Comparison of ENCODE assay signal across 13 mouse cellular contexts in the genomic region with DNA sequence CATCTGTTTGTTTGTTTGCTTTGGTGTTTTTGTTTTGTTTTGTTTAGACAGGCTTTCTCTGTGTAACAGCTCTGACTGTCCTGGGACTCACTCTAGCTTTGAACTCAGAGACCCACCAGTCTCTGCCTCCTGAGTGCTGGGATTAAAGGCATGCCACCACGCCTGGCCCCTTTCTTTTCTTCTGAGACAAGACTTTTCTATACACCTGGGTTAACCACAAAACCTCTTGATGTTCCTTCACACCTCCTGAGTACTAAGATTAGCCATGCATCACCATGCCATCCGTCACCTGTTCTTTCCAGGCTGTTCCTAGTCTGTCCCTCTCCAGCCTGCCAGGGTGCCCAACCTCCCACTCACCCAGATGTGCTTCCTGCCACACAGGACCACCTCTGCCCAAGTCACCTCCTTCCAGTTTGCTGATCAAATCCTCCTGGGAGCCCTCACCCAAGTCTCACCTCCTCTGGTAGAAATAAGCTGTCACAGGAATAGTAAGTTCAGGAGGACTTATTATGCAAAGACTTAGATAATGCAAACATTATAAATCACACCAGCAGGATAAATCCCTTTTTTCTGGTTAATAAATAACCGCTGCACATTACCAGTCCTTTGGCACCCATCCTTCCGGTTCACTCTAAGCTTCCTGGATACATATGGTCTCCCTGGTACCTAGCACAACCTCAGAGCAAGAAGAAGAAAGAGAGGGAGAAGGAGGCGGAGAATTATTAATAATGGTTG.
DNase-seq lines count a peak whose midpoint lies in the region; ATAC-seq and TF ChIP-seq lines count a peak whose summit lies in the region.
"Had no signal": no experiment of that assay in that cellular context is flagged by ENCODE, and none has a peak within 500 bp of the region (broad histone marks: within the 10 kb centered on the region; RNA-seq: fewer than 3 reads in every experiment).

No protein-coding gene starts in this region.

- no peak for TF ChIP-seq POLR2A in lung, adult 2 months (IDR thresholded peaks at IDR 0.05; ENCODE audit: borderline replicate concordance, extremely low read depth, low read depth, low read length)

- H3K9me3 ChIP-seq in lung, embryonic 14.5 days (ENCODE audit: low read depth, low read length) = no peaks in the 10 kb centered on the region
- H3K9me3 ChIP-seq in intestine, embryonic 15.5 days = no peaks in the 10 kb centered on the region
- H3K9me3 ChIP-seq: heart, embryonic 15.5 days; hindbrain, embryonic 15.5 days had no signal

- no peaks in the 10 kb centered on the region for H3K27me3 ChIP-seq in lung, embryonic 14.5 days (ENCODE audit: insufficient read depth, low read length)
- no peaks in the 10 kb centered on the region for H3K27me3 ChIP-seq in intestine, embryonic 15.5 days (replicated peaks)
- H3K27me3 ChIP-seq: heart, embryonic 15.5 days; hindbrain, embryonic 15.5 days had no signal

- H3K27ac ChIP-seq in lung, embryonic 14.5 days (ENCODE audit: low read depth) = peak overlapping the region; percentile 47; the same call in 1 of the 2 replicates
- 0 out of 2 replicates have a peak overlapping the region, but pooled peaks have one; percentile 1 for H3K27ac ChIP-seq in intestine, embryonic 15.5 days
- H3K27ac ChIP-seq: heart, embryonic 15.5 days; hindbrain, embryonic 15.5 days had no signal

- intact Hi-C loops in heart, postnatal 14 days (cut with DNase I) = no loop called here

- no peak overlapping the region for H3K9ac ChIP-seq in lung, embryonic 14.5 days
- no peak overlapping the region for H3K9ac ChIP-seq in intestine, embryonic 15.5 days
- H3K9ac ChIP-seq: heart, embryonic 15.5 days; hindbrain, embryonic 15.5 days had no signal

- H3K4me1 ChIP-seq in lung, embryonic 14.5 days (ENCODE audit: insufficient read depth) = peaks cover 18% of the 10 kb centered on the region
- no peaks in the 10 kb centered on the region; the same call in 1 of the 2 replicates for H3K4me1 ChIP-seq in lung, adult 2 months (ENCODE audit: control insufficient read depth, insufficient read depth, low read length)
- H3K4me1 ChIP-seq in intestine, embryonic 15.5 days (replicated peaks) = peaks cover 25% of the 10 kb centered on the region

- 65% methylated on average over 5 of the region's 5 CpGs for WGBS in lung, embryonic 14.5 days
- 69% methylated on average over 5 of the region's 5 CpGs for WGBS in lung, adult 2 months
- WGBS in intestine, embryonic 15.5 days = 60% methylated on average over 5 of the region's 5 CpGs

- no peaks in the 10 kb centered on the region for H3K36me3 ChIP-seq in lung, embryonic 14.5 days (ENCODE audit: insufficient read depth)
- no peaks in the 10 kb centered on the region for H3K36me3 ChIP-seq in intestine, embryonic 15.5 days
- H3K36me3 ChIP-seq: heart, embryonic 15.5 days; hindbrain, embryonic 15.5 days had no signal

- no peak overlapping the region for H3K4me2 ChIP-seq in lung, embryonic 14.5 days
- peak overlapping the region; percentile 30; the same call in 1 of the 2 replicates for H3K4me2 ChIP-seq in intestine, embryonic 15.5 days (replicated peaks)
- H3K4me2 ChIP-seq: heart, embryonic 15.5 days; hindbrain, embryonic 15.5 days had no signal

- no peak for TF ChIP-seq CTCF in lung, embryonic 14.5 days (IDR thresholded peaks at IDR 0.05; ENCODE audit: low read depth)
- no peak for TF ChIP-seq CTCF in lung, adult 2 months (IDR thresholded peaks at IDR 0.05; ENCODE audit: insufficient read depth, low read length)

- ATAC-seq in lung, embryonic 14.5 days (ENCODE audit: insufficient read depth) = no peak
- ATAC-seq in intestine, embryonic 15.5 days = peak; percentile 69

- no peak overlapping the region for H3K4me3 ChIP-seq in lung, embryonic 14.5 days (ENCODE audit: low read depth, low read length)
- no peak overlapping the region for H3K4me3 ChIP-seq in lung, adult 2 months (replicated peaks; ENCODE audit: extremely low read depth, low read depth, low read length)
- no peak overlapping the region for H3K4me3 ChIP-seq in intestine, embryonic 15.5 days (replicated peaks)
- H3K4me3 ChIP-seq: heart, embryonic 15.5 days; hindbrain, embryonic 15.5 days; myocyte had no signal

- no peak for DNase-seq in lung, embryonic 14.5 days
- no peak for DNase-seq in lung, adult 2 months
- peak; percentile 36 for DNase-seq in T-cell, adult 2 months (ENCODE audit: low spot score)
- peak; percentile 46 for DNase-seq in thymus, postnatal 25 days
- DNase-seq in heart, postnatal 14 days = no peak
- DNase-seq in urinary bladder, adult 2 months (ENCODE audit: low spot score) = no peak
- DNase-seq: cerebellum, postnatal 10 days; layer of hippocampus, postnatal 36 days; left cerebral cortex, postnatal 4 days had no signal

Comparison
In these comparisons a context has a peak if more than half of its experiments do, and no peak if none do; other contexts are left out.
1. DNase-seq: peak in T-cell, adult 2 months (single experiment) and thymus, postnatal 25 days (single experiment); none in lung, embryonic 14.5 days (single experiment), lung, adult 2 months (single experiment), heart, postnatal 14 days (0 of 2) and urinary bladder, adult 2 months (single experiment).